Mouse (Mus musculus) liver, embryonic 14.5 days (tissue): ENCODE measurements around the gene Gm39566.

ENCODE experiments used
- CTCF ChIP-seq: IDR thresholded peaks from 2 replicates; pipeline ENCODE4 v1.5.1; 2016; ENCODE audit warnings: antibody characterized with exemption, low read depth, control low read depth
- EP300 ChIP-seq: IDR thresholded peaks from 2 replicates; pipeline ENCODE4 v1.6.1; 2016; ENCODE audit warnings: antibody characterized with exemption, low read depth

DNA sequence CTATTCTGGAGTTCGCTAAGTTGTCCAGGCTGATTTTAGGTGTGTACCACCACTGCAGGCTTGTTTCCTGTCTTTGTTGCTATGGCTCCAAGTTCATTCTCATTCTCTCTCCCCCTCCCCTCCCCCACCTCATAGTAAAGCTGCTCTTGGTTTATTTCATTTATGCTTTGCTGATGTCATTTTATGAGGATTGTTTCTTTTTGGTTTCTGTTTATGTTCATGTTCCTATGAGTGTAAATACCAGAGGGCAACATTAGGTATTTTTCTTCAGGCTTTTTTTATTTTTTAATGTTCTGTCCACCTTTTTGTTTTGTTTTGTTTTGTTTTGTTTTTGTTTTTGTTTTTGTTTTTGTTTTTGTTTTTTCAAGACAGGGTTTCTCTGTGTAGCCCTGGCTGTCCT, 53.2 kb downstream of the Gm39566 start, which contains the start of gene Slc35g3:
- TF ChIP-seq CTCF = no peak
- no peak for TF ChIP-seq EP300
